Mouse (Mus musculus): Measurements from ENCODE around the gene Gm572.

The Gm572 gene

DNA sequence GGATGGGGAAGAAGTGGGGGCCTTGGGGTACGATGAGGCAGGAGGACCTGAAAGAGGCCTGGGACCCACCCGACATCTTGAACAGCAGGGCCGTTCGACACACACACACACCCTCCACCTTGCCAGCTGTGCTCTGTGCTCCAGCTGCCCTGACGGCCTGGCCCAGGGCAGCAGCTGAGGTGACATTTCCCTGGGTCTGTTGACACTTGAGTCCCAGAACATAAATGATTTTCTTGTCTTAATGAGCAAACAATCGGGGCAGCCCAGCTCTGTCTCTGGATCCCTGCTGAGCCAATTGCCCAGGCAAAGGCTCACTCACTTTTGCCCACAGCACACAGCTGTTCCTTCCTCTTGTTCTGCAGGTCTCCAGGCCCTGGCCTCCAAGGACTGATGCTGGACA is 20.9 kb downstream of the Gm572 start:
- no peak for DNase-seq (ENCODE audit: low read depth, low spot score)

DNA sequence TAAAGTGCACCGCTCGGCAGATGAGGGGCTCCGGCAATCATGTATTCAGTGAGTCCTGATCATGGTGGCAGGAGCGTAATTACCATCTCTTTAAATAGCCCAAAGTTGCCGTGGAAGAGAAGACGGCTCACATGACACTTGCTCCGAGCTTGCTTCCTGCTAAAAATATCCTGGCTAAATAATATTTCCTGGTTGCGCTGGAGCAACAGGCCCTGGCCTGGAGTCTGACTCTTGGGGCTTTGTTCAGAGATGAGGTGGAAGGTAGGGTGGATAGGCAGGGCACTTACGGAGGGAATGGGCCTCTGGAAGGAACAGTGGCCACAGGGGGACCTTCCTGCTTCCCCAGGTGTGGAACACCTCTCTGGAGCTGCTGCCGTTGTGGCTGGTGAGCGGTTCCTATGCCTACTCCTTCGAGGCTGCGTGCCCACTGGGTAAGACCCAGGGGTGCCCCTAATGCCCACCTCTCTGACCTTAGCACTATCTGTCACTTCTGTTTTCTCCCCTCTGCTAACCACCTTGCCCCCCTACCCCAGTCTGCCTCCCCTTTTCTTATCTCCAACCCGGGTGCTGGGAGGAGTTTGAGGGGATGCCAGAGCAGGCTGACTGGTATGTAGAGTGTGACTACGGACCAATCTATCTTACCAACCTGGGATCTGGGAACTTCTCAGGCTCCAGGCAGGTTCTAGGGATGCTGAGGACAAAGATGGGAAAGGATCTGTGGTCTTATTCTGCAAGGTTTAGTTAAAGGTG is 24.1 kb downstream of the Gm572 start:
- DNase-seq (ENCODE audit: low read depth, low spot score) = no peak

DNA sequence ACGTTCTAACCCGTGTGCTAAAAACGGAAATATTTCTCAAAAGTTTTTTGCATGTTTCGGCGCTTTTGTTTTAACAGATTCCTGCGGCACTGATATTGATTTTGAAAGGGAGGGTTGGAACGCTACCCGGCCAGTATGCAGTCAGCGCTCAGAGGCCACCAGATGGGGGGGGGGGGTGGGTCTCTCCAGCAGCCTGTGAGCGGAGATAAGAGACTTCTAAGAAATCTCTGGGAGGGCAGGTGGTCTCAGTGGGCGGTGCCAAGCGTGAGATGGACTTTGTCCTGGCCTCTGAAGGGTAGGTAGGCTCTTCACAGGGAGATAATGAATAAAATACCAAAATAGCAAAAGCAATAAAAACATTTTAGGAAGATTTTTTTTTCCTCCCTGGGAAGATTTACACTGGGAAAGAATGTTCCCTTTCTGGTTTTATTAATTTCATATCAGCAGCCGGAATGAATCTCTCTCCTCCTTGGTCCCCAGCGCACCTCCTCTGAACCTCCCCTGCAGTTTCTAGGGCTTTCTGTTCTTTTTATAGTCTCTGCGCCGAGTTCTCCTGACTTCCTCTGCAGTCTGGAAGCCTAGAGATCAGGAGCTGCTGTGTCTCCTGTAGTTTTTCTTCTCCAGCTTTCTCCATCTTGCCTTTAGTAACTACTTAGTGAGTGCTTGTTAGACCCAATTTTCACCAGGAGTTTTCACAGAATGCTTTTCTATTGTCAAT is 28.3 kb downstream of the Gm572 start:
- DNase-seq (ENCODE audit: low read depth, low spot score) = no peak

DNA sequence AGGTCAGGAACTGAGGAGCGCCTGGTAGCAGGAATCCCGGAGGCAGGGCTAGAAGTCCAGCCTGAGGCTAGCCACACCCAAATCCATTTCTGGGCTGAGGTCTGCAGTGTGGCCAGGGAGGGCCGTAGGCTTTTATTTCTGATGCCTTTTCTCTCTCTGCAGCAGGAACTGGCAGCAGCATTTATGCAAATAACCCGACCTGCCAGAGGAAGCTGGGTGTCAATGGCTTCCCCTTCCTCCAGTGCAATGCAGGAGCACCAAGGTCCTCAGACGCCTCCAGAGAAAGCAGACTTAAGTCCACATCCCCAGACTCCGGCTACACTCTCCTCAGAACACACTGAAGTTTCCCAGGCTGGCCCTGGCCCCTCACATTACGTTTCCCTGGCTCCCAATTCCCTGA is 31.9 kb downstream of the Gm572 start:
- DNase-seq (ENCODE audit: low read depth, low spot score) = no peak

DNA sequence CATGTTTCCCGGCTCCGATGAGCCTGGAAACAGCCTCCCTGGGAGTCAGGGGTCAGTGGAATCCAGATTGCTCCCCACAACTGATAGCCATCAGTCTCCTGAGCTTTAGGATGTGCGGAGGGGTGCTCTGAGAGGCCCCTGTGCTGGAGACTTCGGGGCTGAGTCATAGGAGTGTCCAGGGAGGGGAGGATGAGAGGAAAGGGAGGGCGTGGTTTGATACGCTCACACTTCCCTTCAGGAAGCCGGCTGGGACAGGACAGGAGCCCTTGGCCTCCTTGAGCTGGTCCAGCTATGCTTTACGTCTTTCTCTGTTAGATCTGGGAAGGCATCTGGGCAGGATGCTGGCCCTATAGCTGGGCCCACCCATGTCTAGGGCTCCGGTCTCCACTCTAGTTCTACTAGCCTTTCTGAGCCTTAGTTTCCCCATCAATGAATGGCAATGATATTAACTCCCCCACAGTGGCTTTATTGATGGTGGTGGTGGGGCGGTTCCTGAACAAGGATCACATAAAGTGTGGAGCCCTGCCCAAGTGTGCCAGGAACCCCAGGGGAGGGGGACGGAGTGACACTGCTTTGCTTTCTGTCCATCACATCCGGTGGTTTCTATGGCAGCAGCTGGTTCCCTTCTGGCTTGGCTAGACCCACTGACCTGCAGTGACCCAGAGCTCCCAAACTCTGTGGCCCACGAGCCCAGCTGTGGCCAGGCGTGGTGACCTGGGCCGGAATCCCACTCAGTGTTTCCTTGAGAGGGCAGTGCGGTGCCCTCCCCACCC is 33.3 kb downstream of the Gm572 start:
- no peak for DNase-seq (ENCODE audit: low read depth, low spot score)

DNA sequence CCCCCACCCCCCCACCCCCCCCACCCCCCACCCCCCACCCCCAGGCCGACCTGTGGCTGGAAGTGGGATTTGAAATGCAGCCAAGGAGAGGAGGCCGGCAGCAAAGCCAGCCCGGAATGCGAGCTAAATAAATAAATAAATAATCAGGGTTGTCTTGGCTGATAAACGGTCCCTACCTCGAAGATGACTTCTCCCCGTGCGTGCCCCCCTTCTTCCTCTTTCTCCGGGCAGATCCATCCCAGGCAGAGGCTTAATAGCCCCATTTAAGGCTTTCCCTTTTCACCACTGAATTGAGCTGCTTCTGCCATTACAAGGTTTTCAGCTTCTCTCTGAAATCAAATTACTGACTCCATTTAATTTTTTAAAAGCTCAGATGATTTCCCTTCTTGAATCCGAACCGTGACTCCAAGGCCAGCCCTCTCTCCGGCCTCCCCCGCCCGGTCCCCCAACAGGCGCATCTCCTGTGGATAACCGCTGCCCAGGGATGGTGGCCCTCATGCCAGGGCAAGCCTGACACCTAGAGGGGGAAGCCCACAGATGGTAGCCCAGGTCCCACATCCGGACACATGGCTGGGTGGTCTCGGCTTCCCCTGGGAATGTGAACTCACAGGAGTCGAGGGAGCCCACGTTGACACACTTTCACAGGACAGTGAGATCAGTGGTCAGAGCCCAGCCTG is 34.0 kb downstream of the Gm572 start:
- DNase-seq (ENCODE audit: low read depth, low spot score) = no peak

DNA sequence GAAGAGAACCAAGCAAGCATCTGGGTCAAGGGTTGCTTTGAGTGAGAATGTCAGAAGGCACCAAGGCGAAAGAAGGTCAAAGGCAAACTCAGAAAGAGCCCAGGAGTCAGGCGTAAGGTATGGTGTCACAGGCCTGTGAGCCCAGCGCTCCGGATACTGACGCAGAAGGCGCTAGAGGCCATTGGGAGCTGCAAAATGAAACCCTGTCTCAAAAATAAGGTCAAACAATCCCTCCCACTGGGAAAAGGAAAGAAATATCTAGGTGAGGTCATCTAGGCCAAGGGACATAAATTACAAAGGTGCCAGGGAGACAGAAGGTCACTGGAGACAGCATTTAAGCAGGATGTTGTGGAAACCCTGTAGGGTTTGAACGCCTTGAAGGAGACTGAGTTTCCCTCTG is 35.0 kb downstream of the Gm572 start:
- no peak for DNase-seq (ENCODE audit: low read depth, low spot score)

DNA sequence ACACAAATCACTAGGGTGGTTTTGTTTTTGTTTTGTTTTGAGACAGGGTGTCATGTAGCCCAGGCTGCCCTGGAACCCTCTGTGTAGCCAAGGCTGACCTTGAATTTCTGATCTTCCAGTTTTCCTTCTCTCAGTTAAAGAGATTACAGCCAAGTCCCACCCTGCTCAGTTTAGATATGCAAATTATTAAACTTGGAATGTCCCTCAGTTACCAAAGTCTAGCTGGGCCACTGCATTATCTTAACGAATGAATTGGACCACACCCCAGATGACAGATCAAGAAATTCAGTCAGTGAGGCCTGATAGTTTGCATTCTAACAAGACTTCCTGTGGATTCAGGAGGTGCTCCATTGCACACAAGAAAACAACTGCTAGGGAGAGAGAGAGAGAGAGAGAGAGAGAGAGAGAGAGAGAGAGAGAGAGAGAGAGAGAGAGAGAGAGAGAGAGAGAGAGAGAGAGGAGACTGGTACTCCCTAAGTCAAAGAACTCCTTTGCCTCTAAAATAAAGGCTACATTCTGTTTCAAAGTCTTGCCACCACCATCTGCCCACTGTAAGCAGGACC is 37.5 kb downstream of the Gm572 start:
- no peak for DNase-seq (ENCODE audit: low read depth, low spot score)

DNA sequence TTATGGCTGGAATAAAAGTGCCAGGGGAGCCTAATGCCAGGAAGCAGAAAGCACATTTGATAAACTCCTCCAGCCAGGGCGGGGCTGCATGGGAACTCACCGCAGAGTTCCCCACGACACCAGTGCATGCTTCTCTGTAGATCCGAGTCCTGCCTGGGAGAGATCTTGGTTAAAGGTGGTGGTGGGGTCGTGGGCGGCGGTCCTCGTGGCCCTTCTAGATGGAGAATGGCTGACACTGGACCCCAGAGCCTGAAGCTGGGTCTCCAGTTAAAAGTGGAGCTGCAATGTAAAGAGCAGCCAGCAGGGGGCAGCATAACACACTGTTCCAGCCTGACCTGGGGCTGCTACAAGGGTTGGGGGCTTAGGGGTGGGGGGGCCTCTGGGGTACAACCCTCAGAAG is 38.3 kb downstream of the Gm572 start:
- DNase-seq (ENCODE audit: low read depth, low spot score) = peak; percentile 80

DNA sequence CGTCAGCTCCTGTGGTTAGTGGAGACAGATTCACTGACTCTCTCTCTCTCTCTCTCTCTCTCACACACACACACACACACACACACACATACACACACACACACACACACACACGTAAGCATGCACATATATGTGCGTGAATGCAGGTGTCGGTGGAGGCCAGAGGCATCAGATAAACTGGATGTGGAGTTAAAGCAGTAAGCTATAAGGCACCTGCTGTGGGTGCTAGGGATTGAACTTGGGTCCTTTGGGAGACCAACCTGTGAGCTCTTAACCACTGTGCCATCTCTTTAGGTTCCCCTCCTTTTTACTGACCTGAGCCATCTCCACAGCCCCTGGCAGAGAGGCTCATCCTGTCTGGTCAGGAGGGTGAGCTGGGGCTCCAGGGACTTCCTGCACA is 39.8 kb downstream of the Gm572 start:
- peak; percentile 58 for DNase-seq (ENCODE audit: low read depth, low spot score)

DNA sequence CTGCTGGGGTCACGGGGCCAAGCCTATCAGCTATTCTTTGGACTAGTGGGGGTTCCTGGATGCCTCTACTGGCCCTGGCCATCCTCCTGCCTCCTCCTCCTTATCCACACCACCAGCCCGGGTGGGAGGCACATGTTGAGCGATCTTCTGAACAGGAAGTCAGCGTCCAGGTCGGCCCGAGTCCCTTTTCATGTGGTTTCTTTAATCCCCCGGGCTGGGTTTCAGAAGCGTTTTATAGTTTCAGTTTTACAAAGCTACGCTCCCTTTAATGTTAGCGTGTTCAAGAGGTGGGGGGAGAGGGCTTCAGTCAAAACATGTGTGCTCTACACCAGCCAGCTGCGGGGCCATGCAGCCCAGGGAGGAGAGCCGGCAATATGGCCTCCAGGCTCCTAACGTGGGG is 40.4 kb downstream of the Gm572 start:
- peak; percentile 84 for DNase-seq (ENCODE audit: low read depth, low spot score)

DNA sequence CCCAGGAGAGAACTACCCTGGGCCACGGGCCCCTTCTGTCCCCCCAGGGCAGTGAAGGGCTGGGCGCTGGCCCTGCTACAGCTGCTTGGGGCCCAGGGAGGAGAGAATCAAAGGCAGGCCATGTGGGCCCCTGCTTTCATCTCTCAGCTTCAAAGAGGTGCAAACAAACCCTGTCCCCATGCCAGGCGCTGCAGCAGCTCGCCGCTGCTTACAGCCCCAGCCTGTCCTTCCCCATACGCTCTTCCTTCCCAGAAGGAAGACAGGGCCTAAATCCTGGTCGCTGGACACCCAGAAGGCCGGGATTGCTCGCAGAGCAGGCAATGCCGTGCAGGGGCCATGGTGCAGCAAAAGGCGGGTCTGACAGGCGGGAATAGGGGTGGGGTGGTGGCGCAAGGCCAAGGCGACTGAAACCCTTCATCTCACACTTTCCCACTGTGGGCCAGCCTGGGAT is 43.4 kb downstream of the Gm572 start:
- no peak for DNase-seq (ENCODE audit: low read depth, low spot score)

DNA sequence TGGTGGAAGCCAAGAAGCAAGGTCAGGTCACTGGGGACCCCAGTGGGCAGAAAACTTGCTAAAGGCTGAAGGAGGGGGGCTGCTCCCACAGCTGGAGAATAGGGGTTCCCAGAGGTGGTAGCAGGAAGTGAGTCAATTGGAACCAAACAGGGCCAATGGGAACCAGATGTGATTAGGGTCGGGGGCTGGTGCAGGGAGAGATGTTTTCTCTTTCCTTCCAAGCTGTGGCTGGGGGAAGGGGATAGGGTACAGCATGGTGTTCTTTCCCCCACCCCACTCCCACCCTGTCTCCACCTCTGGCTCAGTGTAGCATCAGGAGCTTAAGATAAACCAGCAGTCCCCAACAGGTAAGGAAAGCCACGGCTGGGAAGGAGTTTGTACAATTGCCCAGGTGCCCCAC is 45.0 kb downstream of the Gm572 start:
- DNase-seq (ENCODE audit: low read depth, low spot score) = no peak

DNA sequence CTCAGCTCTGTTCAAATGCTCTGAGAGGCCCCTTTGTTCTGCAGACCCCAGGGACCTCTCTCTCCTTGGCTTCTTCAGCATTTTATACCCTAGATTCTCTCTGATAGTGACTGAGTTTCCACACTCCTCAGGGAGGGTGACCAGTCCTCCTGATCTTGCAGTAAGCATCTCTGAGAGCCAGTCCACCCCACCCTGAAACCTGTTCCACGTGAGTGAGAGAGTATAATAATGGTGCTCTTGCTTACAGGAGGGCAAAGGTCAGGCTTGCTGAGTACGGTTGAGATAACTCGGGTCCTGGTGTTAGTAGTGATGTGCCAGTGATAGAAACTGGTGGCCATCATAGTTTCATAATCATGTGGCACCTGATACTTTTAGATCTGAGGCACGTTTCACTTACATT is 48.1 kb downstream of the Gm572 start:
- DNase-seq (ENCODE audit: low read depth, low spot score) = no peak

DNA sequence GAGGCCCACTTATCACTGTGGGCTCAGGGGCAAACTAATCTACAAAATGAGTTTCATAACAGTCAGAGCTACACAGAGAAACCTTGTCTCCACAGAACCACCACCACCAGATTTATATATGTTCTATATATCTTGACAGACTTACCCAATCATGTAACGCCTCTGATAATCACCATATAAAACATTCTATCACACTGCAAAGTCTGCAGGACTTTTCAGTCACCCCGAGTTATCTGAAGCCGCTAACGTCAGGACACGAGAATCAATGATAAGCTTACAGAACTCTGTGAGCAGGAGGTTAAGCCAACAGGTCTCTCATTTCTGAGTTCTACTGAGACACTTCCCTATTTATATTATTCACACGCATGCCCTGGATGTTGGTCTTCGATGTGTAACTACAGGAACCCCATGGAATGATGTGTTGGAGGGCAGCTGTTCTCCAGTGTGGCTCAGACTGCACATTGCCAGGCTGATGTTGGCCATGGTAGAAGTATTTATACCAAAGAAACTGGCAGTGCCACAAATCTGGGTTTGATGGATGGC is 50.4 kb downstream of the Gm572 start:
- DNase-seq (ENCODE audit: low read depth, low spot score) = no peak

DNA sequence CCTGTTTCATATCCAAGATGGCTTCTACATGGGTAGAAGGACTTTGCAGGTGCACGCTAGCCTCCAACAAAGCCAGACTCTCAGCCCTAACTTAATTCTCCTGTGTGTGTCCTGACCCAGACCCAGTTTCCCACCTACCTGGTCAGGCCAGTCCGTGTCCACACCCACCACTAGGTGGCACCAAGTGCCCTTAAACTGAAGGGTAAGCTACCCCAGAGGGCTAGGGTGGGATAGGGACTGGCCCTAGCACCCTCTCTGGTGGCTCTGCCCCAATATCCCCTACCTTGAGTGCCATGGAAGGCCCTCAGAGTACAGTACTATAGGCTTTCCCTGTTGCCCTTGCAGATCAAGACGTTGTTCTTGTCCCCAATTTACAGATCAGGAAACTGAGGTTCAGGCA is 61.6 kb downstream of the Gm572 start:
- peak; percentile 72 for DNase-seq (ENCODE audit: low read depth, low spot score)

DNA sequence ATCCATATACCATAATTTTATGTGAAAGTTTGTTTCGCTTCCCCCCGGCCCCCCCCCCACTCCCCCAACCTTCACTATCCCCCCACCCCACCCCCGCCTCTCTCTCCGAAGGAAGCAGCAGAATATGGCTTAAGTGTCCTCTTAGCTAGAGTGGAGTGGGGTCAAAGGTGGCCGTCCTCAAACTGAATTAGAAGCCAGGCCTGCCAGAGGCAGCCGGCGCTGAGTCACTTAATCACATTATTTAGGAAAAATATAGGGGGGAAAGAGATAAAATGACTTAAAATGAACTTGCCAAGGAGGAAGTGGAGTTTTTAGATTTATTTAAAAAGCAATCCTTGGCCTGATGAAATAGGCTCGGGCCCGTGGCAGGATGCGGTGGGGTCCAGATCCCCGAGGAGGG is 65.7 kb downstream of the Gm572 start:
- DNase-seq (ENCODE audit: low read depth, low spot score) = no peak

DNA sequence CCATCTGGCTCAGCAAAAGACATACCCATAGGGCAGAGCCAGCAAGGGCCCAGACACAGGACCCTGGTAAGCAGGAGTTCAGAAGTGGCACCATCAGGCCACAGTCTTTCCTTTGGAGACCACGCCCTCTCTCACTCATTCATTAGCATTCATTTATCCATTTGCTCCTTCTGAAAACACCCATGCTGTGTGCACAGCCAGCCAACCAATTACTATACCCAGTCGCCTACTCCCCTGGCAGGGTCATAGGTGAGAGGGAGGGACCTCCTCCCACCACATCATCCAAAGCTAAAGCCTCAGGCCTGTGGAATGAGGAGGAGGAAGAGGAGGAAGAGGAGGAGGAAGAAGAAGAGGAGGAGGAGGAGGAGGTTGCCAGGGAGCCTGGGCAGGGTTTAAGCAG is 67.3 kb downstream of the Gm572 start:
- DNase-seq (ENCODE audit: low read depth, low spot score) = no peak

DNA sequence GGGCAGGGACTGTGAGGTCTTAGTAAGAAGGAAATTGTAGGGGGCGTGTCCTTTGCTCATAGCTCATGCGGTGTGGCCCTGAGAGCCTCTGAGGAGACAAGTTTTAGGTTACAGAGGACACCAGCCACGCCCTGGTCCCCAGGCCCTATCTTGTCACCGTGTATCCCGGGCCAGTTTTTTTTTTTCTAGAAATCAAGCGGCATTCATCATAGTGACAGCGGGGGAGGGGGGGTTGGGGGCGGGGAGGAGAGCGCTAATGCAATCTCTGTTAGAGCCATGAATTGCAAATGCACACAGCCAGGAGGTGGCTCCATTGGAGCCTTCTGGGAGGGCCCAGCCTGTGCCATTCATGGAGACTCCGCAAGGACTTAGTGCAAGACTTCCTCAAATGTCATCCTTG is 68.2 kb downstream of the Gm572 start:
- DNase-seq (ENCODE audit: low read depth, low spot score) = no peak

DNA sequence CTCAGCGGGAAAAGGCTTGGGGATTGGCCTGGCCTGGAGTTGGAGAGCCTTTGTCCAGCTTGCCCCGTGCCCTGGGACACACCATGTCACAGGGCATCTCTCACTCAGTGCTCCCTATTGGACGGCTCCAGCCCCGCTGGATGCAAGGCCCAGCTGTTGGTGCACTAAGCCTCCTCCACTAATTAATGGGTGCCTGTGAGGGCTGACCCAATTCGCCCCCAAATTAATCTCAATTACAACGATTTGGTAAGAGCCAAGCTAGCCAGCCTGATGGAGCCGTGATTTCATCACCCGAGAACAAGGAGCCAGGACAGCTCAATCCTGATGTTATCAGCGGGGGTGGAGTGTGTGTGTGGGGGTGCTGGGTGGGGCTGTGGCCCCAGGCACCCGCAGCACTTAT is 69.5 kb downstream of the Gm572 start:
- DNase-seq (ENCODE audit: low read depth, low spot score) = no peak

DNA sequence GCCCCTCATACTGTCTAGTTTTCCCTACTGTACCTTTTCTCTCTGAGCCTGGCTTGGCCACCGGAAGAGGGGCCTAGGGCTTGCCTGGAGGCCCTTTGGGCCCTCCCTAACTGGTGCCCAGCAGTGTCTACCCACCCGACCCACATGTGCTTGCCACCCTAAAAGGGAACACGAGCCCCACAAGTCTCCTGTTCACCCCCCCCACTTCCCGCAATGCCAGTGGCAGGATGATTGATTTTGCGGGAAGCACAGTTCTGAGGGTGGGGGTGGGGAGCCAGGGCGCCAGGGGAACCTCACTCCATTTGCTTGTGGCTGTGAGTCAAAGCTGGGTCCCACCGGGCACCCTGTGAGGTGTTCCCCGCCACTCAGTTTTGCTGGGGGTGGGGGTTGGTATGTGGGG is 70.9 kb downstream of the Gm572 start:
- DNase-seq (ENCODE audit: low read depth, low spot score) = no peak
